ENCODE assay signal across 8 mouse cellular contexts in the genomic region with DNA sequence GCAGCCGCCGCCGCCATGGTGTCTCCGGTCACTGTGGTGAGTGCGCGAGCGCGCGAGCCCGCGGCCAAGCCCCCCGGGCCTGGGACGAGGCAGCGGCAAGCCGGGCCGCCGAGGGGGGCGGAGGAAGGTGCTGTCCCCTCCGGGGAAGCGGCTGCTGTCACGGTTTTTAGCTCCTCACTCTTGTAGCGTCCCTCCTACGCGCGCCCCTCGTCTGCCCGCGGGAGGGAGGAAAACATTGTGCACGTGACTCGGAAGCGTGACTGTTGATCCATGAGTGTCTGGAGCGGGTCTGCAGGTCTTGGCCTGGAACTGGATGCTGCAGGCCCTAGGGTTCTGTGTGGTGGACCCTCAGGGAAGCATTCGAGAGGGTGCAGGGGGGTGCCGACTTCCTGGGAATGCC. TPM values are rescaled to one million over a fixed set of nuclear protein-coding genes. Genes with fewer than 3 reads are reported as not detected.
A peak's percentile ranks its signal among the peaks of the same experiment; 100 is the strongest.
DNase-seq lines count a peak whose midpoint lies in the region; ATAC-seq and TF ChIP-seq lines count a peak whose summit lies in the region.

No protein-coding gene starts in this region.

- under 1% methylated on average over 34 of the region's 34 CpGs for WGBS in kidney, adult 2 months
- WGBS in intestine, embryonic 14.5 days = 0% methylated on average over 30 of the region's 34 CpGs
- WGBS in limb, embryonic 12.5 days = under 1% methylated on average over 22 of the region's 34 CpGs
- WGBS in midbrain, embryonic 13.5 days = under 1% methylated on average over 34 of the region's 34 CpGs

- H3K4me2 ChIP-seq in intestine, embryonic 14.5 days (ENCODE audit: low read length) = peak overlapping the region; percentile 93
- peak overlapping the region; percentile 84 for H3K4me2 ChIP-seq in limb, embryonic 12.5 days
- peak overlapping the region; percentile 80 for H3K4me2 ChIP-seq in midbrain, embryonic 13.5 days (replicated peaks)

- H3K4me1 ChIP-seq in kidney, adult 2 months (ENCODE audit: control insufficient read depth, insufficient read depth, low read length) = peaks cover 21% of the 10 kb centered on the region
- H3K4me1 ChIP-seq in intestine, embryonic 14.5 days (replicated peaks; ENCODE audit: control insufficient read depth, insufficient read depth, low read length) = peaks cover 23% of the 10 kb centered on the region
- H3K4me1 ChIP-seq in limb, embryonic 12.5 days (replicated peaks) = peaks cover 21% of the 10 kb centered on the region
- H3K4me1 ChIP-seq in midbrain, embryonic 13.5 days (replicated peaks) = peaks cover 24% of the 10 kb centered on the region

- H3K4me3 ChIP-seq in kidney, adult 2 months (ENCODE audit: insufficient read depth, low read depth, low read length) = peak overlapping the region; percentile 79
- peak overlapping the region; percentile 91 for H3K4me3 ChIP-seq in intestine, embryonic 14.5 days (ENCODE audit: low read depth, low read length)
- H3K4me3 ChIP-seq in limb, embryonic 12.5 days (replicated peaks) = peak overlapping the region; percentile 91
- H3K4me3 ChIP-seq in midbrain, embryonic 13.5 days (replicated peaks) = peak overlapping the region; percentile 75

- H3K27me3 ChIP-seq in kidney, adult 2 months (replicated peaks; ENCODE audit: control insufficient read depth, insufficient read depth, low read length) = no peaks in the 10 kb centered on the region
- no peaks in the 10 kb centered on the region for H3K27me3 ChIP-seq in intestine, embryonic 14.5 days (replicated peaks; ENCODE audit: control insufficient read depth, insufficient read depth, low read length)
- peaks cover 5% of the 10 kb centered on the region; the same call in 1 of the 2 replicates for H3K27me3 ChIP-seq in limb, embryonic 12.5 days
- no peaks in the 10 kb centered on the region; the same call in none of the 2 replicates for H3K27me3 ChIP-seq in midbrain, embryonic 13.5 days

- no peak for TF ChIP-seq CTCF in kidney, adult 2 months (conservative IDR thresholded peaks at IDR 0.05; ENCODE audit: insufficient read depth, insufficient read length, low read depth, low read length)

- peak overlapping the region; percentile 94 for H3K27ac ChIP-seq in kidney, adult 2 months (ENCODE audit: insufficient read depth, low read depth, low read length)
- H3K27ac ChIP-seq in intestine, embryonic 14.5 days (ENCODE audit: low read depth) = peak overlapping the region; percentile 97
- H3K27ac ChIP-seq in limb, embryonic 12.5 days = peak overlapping the region; percentile 91
- H3K27ac ChIP-seq in midbrain, embryonic 13.5 days = peak overlapping the region; percentile 90

- peak; percentile 66 for ATAC-seq in intestine, embryonic 14.5 days (replicated peaks; ENCODE audit: low FRiP score, low TSS enrichment, low read depth)
- peak; percentile 63 for ATAC-seq in limb, embryonic 12.5 days (ENCODE audit: insufficient number of reproducible peaks, insufficient read depth, low FRiP score, low TSS enrichment, low read depth)
- ATAC-seq in midbrain, embryonic 13.5 days = peak; percentile 75

- peak overlapping the region; percentile 86 for H3K9ac ChIP-seq in intestine, embryonic 14.5 days (ENCODE audit: low read length)
- H3K9ac ChIP-seq in limb, embryonic 12.5 days (replicated peaks) = peak overlapping the region; percentile 86
- H3K9ac ChIP-seq in midbrain, embryonic 13.5 days (replicated peaks) = peak overlapping the region; percentile 86

- H3K36me3 ChIP-seq in kidney, adult 2 months (ENCODE audit: control insufficient read depth, insufficient read depth, low read length) = no peaks in the 10 kb centered on the region
- peaks cover 17% of the 10 kb centered on the region; the same call in 1 of the 2 replicates for H3K36me3 ChIP-seq in intestine, embryonic 14.5 days (ENCODE audit: control insufficient read depth, insufficient read depth, low read length)
- peaks cover 15% of the 10 kb centered on the region; the same call in 1 of the 2 replicates for H3K36me3 ChIP-seq in limb, embryonic 12.5 days
- H3K36me3 ChIP-seq in midbrain, embryonic 13.5 days = peaks cover 18% of the 10 kb centered on the region

- H3K9me3 ChIP-seq in intestine, embryonic 14.5 days (ENCODE audit: control insufficient read depth, low read length) = no peaks in the 10 kb centered on the region
- no peaks in the 10 kb centered on the region for H3K9me3 ChIP-seq in limb, embryonic 12.5 days
- no peaks in the 10 kb centered on the region for H3K9me3 ChIP-seq in midbrain, embryonic 13.5 days

- peak; percentile 75 for DNase-seq in kidney, adult 2 months
- no peak for DNase-seq in kidney, postnatal 14 days
- DNase-seq in adrenal gland, postnatal 25 days = peak; percentile 56
- peak; percentile 64 to 75 for DNase-seq in frontal cortex, postnatal 10 days (ENCODE audit: low spot score in 2 of 2)
- no peak for DNase-seq in intestine, embryonic 14.5 days (ENCODE audit: low spot score)
- DNase-seq in thymus, postnatal 4 days = no peak

- TF ChIP-seq POLR2A in kidney, adult 2 months (IDR thresholded peaks at IDR 0.05; ENCODE audit: low read depth, low read length) = no peak

RNA-seq across cellular contexts. Expression of a gene that starts 0.4 kb away (rescaled TPM):
- polyA plus RNA-seq in kidney, adult 2 months (2012; rRNA removed) = 97.0 and 104 TPM in 2 replicates
- 25.8 and 53.9 TPM in 2 replicates for total RNA-seq in adrenal gland, postnatal 25 days (2021)
- 30.6 and 31.4 TPM in 2 replicates for polyA plus RNA-seq in intestine, embryonic 14.5 days (2014; fragmentation: Nextera tagmentation; extraction: Ambion mirVana)
- polyA plus RNA-seq in limb, embryonic 12.5 days (2016; fragmentation: Nextera tagmentation; extraction: Ambion mirVana) = 19.4 and 19.5 TPM in 2 replicates
- 21.5 and 22.6 TPM in 2 replicates for polyA plus RNA-seq in midbrain, embryonic 13.5 days (2015; fragmentation: Nextera tagmentation; extraction: Ambion mirVana)

RNA-seq across cellular contexts. Expression of a gene that starts 42.6 kb away (rescaled TPM):
- 6.3 and 7.2 TPM in 2 replicates for polyA plus RNA-seq in kidney, adult 2 months (2012; rRNA removed)
- 18.9 and 19.0 TPM in 2 replicates for total RNA-seq in adrenal gland, postnatal 25 days (2021)
- polyA plus RNA-seq in intestine, embryonic 14.5 days (2014; fragmentation: Nextera tagmentation; extraction: Ambion mirVana) = 17.6 and 18.0 TPM in 2 replicates
- polyA plus RNA-seq in limb, embryonic 12.5 days (2016; fragmentation: Nextera tagmentation; extraction: Ambion mirVana) = 17.3 and 17.5 TPM in 2 replicates
- polyA plus RNA-seq in midbrain, embryonic 13.5 days (2015; fragmentation: Nextera tagmentation; extraction: Ambion mirVana) = 9.5 and 9.6 TPM in 2 replicates

Comparison
In these comparisons a context has a peak if more than half of its experiments do, and no peak if none do; other contexts are left out.
1. DNase-seq: peak in kidney, adult 2 months (single experiment), adrenal gland, postnatal 25 days (single experiment) and frontal cortex, postnatal 10 days (2 of 2); none in kidney, postnatal 14 days (single experiment), intestine, embryonic 14.5 days (single experiment) and thymus, postnatal 4 days (single experiment).
2. Peak in every context shown above with its lines, with median percentiles within 50 percentile points of each other: H3K27ac ChIP-seq, H3K4me3 ChIP-seq, ATAC-seq, H3K4me2 ChIP-seq and H3K9ac ChIP-seq.